In the genomic region with DNA sequence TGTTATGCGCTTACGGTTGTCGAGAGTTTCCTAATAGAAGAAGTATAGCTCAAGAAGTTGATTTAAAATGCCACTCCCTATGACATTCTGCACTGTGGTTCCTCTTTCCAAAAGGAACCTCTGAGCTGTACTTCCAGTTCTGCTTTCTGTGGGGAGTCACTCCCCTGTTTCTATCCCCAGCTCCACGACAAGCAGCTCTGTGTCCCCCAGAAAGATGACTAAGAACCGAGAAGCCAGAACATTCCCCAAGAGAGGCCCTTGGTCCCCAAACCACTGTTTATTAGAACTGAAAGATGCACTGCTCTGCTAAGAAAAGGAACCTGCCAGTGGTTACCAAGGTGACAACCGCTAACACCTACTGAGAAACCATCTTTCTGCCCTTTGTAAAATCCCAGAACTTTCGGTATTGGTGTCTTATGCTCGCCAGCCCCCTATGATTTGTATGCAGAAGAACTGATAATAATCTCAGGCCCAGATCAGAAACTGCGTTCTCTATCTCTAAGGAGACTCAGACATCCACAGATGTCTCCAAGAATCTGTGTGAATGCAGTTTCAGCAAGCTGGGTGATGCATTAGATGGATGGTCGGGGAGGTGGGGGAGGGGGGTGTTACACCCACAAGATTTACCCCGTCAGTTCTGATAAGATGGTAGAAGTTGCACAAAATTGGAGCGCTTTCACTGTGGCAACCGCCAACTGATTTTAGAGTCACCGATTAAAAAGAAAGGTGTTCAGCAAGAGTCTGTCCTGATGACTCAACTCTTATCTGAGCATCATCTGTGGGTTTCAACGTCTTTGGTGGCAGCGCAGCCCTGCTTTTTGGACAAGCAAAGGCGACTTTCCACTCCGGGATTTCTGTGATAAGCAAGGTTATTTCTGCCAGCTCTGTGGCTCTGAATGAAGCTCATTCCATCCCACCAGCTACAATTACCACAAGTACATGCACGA, we compare ENCODE assay signal across 13 mouse cellular contexts.
DNase-seq lines count a peak whose midpoint lies in the region; TF ChIP-seq lines count a peak whose summit lies in the region.
"Had no signal": no experiment of that assay in that cellular context is flagged by ENCODE, and none has a peak within 500 bp of the region (broad histone marks: within the 10 kb centered on the region; RNA-seq: fewer than 3 reads in every experiment).

No protein-coding gene starts in this region.

- intact Hi-C loops in heart, postnatal 10 days (cut with DNase I) = no loop called here

- H3K79me2 ChIP-seq in macrophage (ENCODE audit: inconsistent target) = no peaks in the 10 kb centered on the region

- H3K36me3 ChIP-seq in macrophage (ENCODE audit: inconsistent target) = no peaks in the 10 kb centered on the region
- H3K36me3 ChIP-seq in limb, embryonic 10.5 days = peaks cover 25% of the 10 kb centered on the region

- peak overlapping the region; percentile 68 for H3K27ac ChIP-seq in bone marrow, adult 2 months (ENCODE audit: control insufficient read depth, insufficient read depth, low read depth, low read length, poor library complexity)
- H3K27ac ChIP-seq in macrophage = peak overlapping the region; percentile 87
- no peak overlapping the region for H3K27ac ChIP-seq in limb, embryonic 10.5 days
- H3K27ac ChIP-seq: forebrain, embryonic 12.5 days had no signal

- WGBS in bone marrow, adult 2 months = 31% methylated on average over 19 of the region's 19 CpGs
- WGBS in macrophage (ENCODE audit: missing documents) = 33% methylated on average over 19 of the region's 19 CpGs
- WGBS in limb, embryonic 10.5 days = 91% methylated on average over 19 of the region's 19 CpGs

- no peak for TF ChIP-seq CTCF in bone marrow, adult 2 months (IDR thresholded peaks at IDR 0.05; ENCODE audit: control insufficient read depth, insufficient read depth, low read length)

- H3K4me3 ChIP-seq in bone marrow, adult 2 months (replicated peaks; ENCODE audit: control insufficient read depth, low read depth, low read length) = no peak overlapping the region
- H3K4me3 ChIP-seq in macrophage (ENCODE audit: inconsistent target) = no peak overlapping the region
- H3K4me3 ChIP-seq in limb, embryonic 10.5 days = no peak overlapping the region
- H3K4me3 ChIP-seq: forebrain, embryonic 12.5 days had no signal

- peak; percentile 22 for DNase-seq in heart, adult 8-10 months (ENCODE audit: low spot score)
- no peak for DNase-seq in heart, postnatal 10 days
- DNase-seq in 416B (ENCODE audit: low read depth) = peak; percentile 97
- no peak for DNase-seq in thymus, postnatal 0 days (ENCODE audit: low spot score)
- DNase-seq in ovary, adult 18-20 months (ENCODE audit: low spot score) = no peak
- DNase-seq in limb, embryonic 10.5 days (ENCODE audit: low spot score) = no peak
- DNase-seq: adrenal gland, postnatal 25 days; cerebellum, adult 2 months; gastrocnemius, postnatal 10 days; spleen, adult 18-20 months had no signal

- H3K9me3 ChIP-seq in limb, embryonic 10.5 days (replicated peaks) = no peaks in the 10 kb centered on the region
- H3K9me3 ChIP-seq: forebrain, embryonic 12.5 days had no signal

- no peaks in the 10 kb centered on the region for H3K4me1 ChIP-seq in bone marrow, adult 2 months (ENCODE audit: control insufficient read depth, insufficient read depth, low read length)
- peaks cover 14% of the 10 kb centered on the region; the same call in 1 of the 2 replicates for H3K4me1 ChIP-seq in limb, embryonic 10.5 days

- no peaks in the 10 kb centered on the region for H3K27me3 ChIP-seq in limb, embryonic 10.5 days (ENCODE audit: low read depth, poor library complexity, severe bottlenecking)
- H3K27me3 ChIP-seq: forebrain, embryonic 12.5 days had no signal

- TF ChIP-seq POLR2A in bone marrow, adult 2 months (IDR thresholded peaks at IDR 0.05; ENCODE audit: borderline replicate concordance, control insufficient read depth, low read depth, low read length) = no peak

Comparison
In these comparisons a context has a peak if more than half of its experiments do, and no peak if none do; other contexts are left out.
1. DNase-seq: peak in heart, adult 8-10 months (single experiment) and 416B (single experiment); none in heart, postnatal 10 days (0 of 2), thymus, postnatal 0 days (single experiment), ovary, adult 18-20 months (single experiment) and limb, embryonic 10.5 days (single experiment).